Mouse (Mus musculus) lung, embryonic 16.5 days (tissue): Measurements from ENCODE around the gene Cfap54. TPM values are rescaled to one million over a fixed set of nuclear protein-coding genes. Genes with fewer than 3 reads are reported as not detected.

Source experiments
- ATAC-seq: fragments of 200-750 bp; cut with Nextera tagmentation; 2 replicates; pipeline ENCODE4 v1.8.0; 2017; ENCODE audit warnings: low read depth, mild to moderate bottlenecking, moderate library complexity
- H3K27ac ChIP-seq: fragments of 300-500 bp; sonication (generic); 2 replicates; pipeline ENCODE4 v1.5.1; 2014; ENCODE audit warnings: mild to moderate bottlenecking, control low read depth, low read length
- H3K27me3 ChIP-seq: fragments of 300-500 bp; sonication (generic); 2 replicates; pipeline ENCODE4 v1.6.1; 2014; ENCODE audit warnings: low read depth, low read length, mixed read lengths; ENCODE audit not compliant: control insufficient read depth, insufficient read depth
- H3K36me3 ChIP-seq: fragments of 300-500 bp; sonication (generic); 2 replicates; pipeline ENCODE4 v1.6.1; 2014; ENCODE audit warnings: low read length; ENCODE audit not compliant: control insufficient read depth, insufficient read depth
- H3K4me1 ChIP-seq: fragments of 300-500 bp; sonication (generic); replicated peaks from 2 replicates; pipeline ENCODE4 v1.6.1; 2014; ENCODE audit warnings: low read length, mixed read lengths; ENCODE audit not compliant: control insufficient read depth, insufficient read depth
- H3K4me2 ChIP-seq: fragments of 300-500 bp; sonication (generic); 2 replicates; pipeline ENCODE4 v1.6.1; 2014; ENCODE audit warnings: low read depth, low read length, control low read depth
- H3K4me3 ChIP-seq: fragments of 300-500 bp; sonication (generic); 2 replicates; pipeline ENCODE4 v1.5.1; 2014; ENCODE audit warnings: mild to moderate bottlenecking, low read length, control low read depth
- H3K9ac ChIP-seq: fragments of 300-500 bp; sonication (generic); 2 replicates; pipeline ENCODE4 v1.6.1; 2014; ENCODE audit warnings: low read length, control low read depth
- H3K9me3 ChIP-seq: fragments of 300-500 bp; sonication (generic); 2 replicates; pipeline ENCODE4 v1.6.1; 2016; ENCODE audit warnings: low read length; ENCODE audit not compliant: control insufficient read depth
- WGBS: fragments of 180-500 bp; shearing (Covaris S2); extraction: QIAGEN DNeasy Blood & Tissue Kit; methylation state at CpG from one replicate; pipeline ENCODE4 v1.1.7; 2014; 5-methylcytosine and 5-hydroxymethylcytosine counted together
- polyA plus RNA-seq: library from polyadenylated mRNA; unstranded; fragments of >200 nt; fragmentation: Nextera tagmentation; extraction: Ambion mirVana; gene quantifications from 2 replicates; pipeline ENCODE4 v1.2.1, GENCODE M21; 2015

Cfap54 gene
- polyA plus RNA-seq, 1 experiment from 2014 or later = 2.0 TPM

DNA sequence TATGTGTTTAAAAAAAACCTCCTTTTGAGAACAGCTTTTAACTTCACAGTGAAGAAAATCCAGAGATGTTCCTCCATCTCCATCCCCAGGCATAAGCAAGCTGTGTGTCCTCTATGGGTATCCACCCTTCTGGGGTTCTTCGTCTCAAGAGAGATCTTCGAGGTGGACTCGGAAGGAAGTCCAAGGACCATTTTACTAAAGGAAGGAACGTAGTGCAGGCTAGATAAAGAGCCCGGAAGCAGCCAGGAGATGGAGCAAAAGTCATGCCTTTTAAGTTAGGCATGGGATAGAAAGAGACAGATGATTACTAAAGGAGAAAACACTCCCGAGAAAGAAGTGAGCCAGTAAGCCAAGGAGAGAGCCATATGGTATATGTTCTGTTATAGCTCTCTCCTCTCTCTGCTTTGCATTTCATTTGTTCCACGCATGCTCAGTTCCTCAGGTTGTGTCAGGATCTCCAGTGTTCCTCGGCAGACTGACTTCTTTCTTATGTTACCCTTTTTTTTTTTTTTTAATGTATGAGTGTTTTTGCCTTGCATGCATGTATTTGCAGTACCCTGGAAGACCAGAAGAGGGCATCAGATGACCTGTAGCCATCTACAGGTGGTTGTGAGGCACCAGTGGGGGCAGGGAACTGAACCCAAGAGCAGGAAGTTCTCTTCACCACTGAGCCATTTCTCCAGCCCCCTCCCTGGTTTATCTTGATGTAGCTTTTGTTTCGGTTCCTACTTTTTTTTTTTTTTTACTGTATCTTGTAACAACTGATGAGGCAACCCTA is 11.1 kb downstream of the Cfap54 start:
- no peak for ATAC-seq
- no peak overlapping the region for H3K4me3 ChIP-seq
- peak overlapping the region; percentile 66 for H3K27ac ChIP-seq
- H3K4me1 ChIP-seq = no peaks in the 10 kb centered on the region
- no peaks in the 10 kb centered on the region for H3K27me3 ChIP-seq
- H3K9ac ChIP-seq = no peak overlapping the region
- no peaks in the 10 kb centered on the region for H3K9me3 ChIP-seq
- H3K4me2 ChIP-seq = no peak overlapping the region
- WGBS = 59% methylated on average over 9 of the region's 9 CpGs
- no peaks in the 10 kb centered on the region for H3K36me3 ChIP-seq

DNA sequence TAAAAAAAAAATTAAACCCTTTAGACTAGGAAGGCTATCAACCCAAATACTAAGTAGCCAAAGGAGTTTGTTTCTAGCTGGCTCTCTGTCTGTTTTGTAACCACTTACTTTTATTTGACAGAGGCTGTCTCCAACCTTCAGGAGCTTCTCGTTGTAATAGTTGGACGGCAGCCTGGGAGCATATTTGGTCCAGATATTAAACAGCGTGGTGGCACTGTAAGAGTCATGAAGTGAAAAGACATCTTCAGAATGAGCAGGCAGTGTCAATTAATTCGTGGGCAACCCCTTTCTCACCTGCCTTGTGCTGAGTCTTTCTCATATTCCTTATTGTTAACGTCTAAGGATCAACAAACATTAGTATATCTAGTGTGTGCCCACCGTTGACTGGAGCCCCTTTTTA is 11.7 kb downstream of the Cfap54 start:
- WGBS = 56% methylated on average over 6 of the region's 6 CpGs
- Histone ChIP-seq H3K36me3 (no peaks in the 10 kb centered on the region), H3K27ac (peak overlapping the region; percentile 66), H3K27me3 (no peaks in the 10 kb centered on the region), H3K9ac (no peak overlapping the region), H3K9me3 (no peaks in the 10 kb centered on the region), H3K4me2 (no peak overlapping the region), H3K4me1 (no peaks in the 10 kb centered on the region), H3K4me3 (no peak overlapping the region)
- ATAC-seq = no peak

GRCm38 (mm10) chr10:93069041-93069679 is 12.3 kb downstream of the Cfap54 start:
- WGBS = 69% methylated on average over 6 of the region's 6 CpGs
- ATAC-seq = peak; percentile 89
- Histone ChIP-seq H3K36me3 (no peaks in the 10 kb centered on the region), H3K4me3 (no peak overlapping the region), H3K27ac (peak overlapping the region; percentile 44), H3K27me3 (no peaks in the 10 kb centered on the region), H3K9ac (no peak overlapping the region), H3K4me2 (no peak overlapping the region), H3K9me3 (no peaks in the 10 kb centered on the region), H3K4me1 (no peaks in the 10 kb centered on the region)

DNA sequence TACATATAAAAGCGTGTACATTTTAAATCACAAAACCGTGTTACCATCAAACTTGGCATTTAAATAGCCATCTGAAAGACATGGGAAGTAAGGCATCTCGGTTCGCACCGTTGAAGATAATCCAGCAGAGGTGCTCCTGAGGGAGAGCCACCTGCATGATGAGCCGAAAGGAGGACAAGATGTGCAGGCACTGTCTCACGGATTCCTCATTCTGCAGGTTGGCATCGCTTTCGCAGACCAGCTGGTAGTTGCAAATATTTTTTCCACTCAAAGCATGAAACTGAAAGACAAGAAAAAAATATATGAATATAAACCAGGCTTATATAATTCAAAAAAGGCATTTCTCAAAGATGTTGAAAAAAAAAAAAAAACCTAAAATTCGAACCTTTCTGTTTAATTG is 16.4 kb downstream of the Cfap54 start:
- no peak overlapping the region for H3K9ac ChIP-seq
- no peaks in the 10 kb centered on the region for H3K4me1 ChIP-seq
- no peaks in the 10 kb centered on the region for H3K9me3 ChIP-seq
- no peaks in the 10 kb centered on the region for H3K27me3 ChIP-seq
- no peaks in the 10 kb centered on the region for H3K36me3 ChIP-seq
- ATAC-seq = no peak
- no peak overlapping the region for H3K4me3 ChIP-seq
- 82% methylated on average over 10 of the region's 10 CpGs for WGBS
- no peak overlapping the region for H3K4me2 ChIP-seq
- H3K27ac ChIP-seq = no peak overlapping the region

DNA sequence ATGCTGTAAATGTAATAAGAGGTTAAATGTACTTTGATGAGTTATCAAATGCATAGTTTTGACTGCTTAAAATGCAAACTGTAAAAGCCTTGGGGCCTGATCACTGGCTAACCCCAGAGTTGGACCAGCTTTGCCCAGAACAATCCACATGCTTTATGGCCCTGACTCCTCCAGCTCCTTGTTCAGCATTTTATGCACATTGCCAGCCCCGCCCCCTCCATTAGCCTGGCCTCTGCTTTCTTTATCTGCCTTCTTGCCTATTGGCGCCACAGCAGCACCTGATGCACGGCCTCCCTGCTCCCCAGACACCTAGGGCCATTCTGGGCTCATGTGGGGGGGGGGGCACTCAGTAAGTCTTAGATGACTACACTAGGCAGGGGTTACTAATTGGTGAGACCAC is 17.8 kb downstream of the Cfap54 start:
- H3K27ac ChIP-seq = no peak overlapping the region
- H3K4me3 ChIP-seq = no peak overlapping the region
- WGBS = 66% methylated on average over 3 of the region's 3 CpGs
- no peak overlapping the region for H3K4me2 ChIP-seq
- no peaks in the 10 kb centered on the region for H3K27me3 ChIP-seq
- H3K36me3 ChIP-seq = no peaks in the 10 kb centered on the region
- no peaks in the 10 kb centered on the region for H3K4me1 ChIP-seq
- no peaks in the 10 kb centered on the region for H3K9me3 ChIP-seq
- H3K9ac ChIP-seq = no peak overlapping the region
- ATAC-seq = no peak

DNA sequence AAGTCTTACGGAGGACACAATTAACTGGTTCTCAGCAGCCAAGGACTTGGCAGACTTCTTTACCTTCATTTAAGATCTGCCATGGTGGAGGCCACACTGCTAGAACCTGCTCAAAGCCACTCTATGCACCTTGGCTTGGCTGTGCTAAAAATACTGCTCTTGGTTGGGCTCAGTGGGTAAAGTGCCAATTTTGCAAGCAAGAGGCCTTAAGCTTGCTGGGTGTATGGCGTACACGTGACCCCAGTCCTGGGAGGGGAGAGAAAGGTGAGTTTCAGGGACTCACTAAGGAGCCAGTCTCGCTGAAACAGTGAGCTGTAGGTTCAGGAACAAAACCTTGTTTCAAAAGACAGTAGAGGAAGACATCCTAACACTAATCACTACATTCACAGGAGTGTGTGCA is 19.0 kb downstream of the Cfap54 start:
- H3K36me3 ChIP-seq = no peaks in the 10 kb centered on the region
- no peak overlapping the region for H3K9ac ChIP-seq
- no peaks in the 10 kb centered on the region for H3K4me1 ChIP-seq
- H3K9me3 ChIP-seq = no peaks in the 10 kb centered on the region
- H3K4me2 ChIP-seq = no peak overlapping the region
- H3K27me3 ChIP-seq = no peaks in the 10 kb centered on the region
- no peak overlapping the region for H3K27ac ChIP-seq
- H3K4me3 ChIP-seq = no peak overlapping the region
- WGBS = 81% methylated on average over 4 of the region's 4 CpGs
- ATAC-seq = no peak

DNA sequence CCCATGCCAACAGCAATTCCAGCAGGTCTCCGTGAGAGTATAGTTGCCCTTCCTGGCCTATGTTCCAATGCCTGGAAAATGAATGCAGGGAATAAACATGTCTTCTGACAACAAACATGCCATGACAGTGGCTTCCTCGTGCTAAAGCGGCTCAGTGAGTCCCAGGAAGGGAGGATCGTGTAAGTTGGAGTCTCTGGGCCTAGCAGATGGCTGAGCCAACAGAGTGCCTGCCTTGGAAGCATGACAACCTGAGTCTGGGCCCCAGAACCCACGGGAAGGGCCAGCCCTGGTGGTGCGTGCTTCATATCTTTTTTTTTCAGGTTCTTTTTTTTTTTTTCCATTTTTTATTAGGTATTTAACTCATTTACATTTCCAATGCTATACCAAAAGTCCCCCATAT is 27.6 kb downstream of the Cfap54 start:
- no peak overlapping the region for H3K9ac ChIP-seq
- no peak overlapping the region for H3K4me3 ChIP-seq
- 0 out of 2 replicates have a peak, but pooled peaks cover 2% of the 10 kb centered on the region for H3K4me1 ChIP-seq
- no peak overlapping the region for H3K27ac ChIP-seq
- 64% methylated on average over 6 of the region's 6 CpGs for WGBS
- H3K9me3 ChIP-seq = no peaks in the 10 kb centered on the region
- H3K4me2 ChIP-seq = no peak overlapping the region
- no peak for ATAC-seq
- no peaks in the 10 kb centered on the region for H3K36me3 ChIP-seq
- H3K27me3 ChIP-seq = no peaks in the 10 kb centered on the region

DNA sequence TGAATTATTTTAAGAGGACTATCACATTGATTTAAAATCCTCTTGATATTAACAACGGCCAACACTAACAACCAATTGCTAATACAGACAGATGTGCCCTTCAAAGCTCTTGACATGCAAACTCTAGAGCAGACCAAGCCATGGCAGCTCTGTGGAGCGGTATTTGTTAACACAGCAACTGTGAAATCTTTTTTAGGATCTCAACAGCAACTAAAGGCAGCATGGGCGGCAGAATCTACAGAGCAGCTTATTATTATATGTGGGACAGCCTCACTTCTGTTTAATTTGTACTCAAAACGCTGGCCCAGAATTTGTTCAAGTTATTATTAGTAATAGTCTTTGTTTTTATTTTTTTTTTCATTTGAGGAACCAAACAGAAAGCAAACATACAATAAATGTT is 28.1 kb downstream of the Cfap54 start:
- Histone ChIP-seq H3K4me2 (no peak overlapping the region), H3K27ac (no peak overlapping the region), H3K4me3 (no peak overlapping the region), H3K4me1 (0 out of 2 replicates have a peak, but pooled peaks cover 2% of the 10 kb centered on the region), H3K9ac (no peak overlapping the region), H3K27me3 (no peaks in the 10 kb centered on the region), H3K36me3 (no peaks in the 10 kb centered on the region), H3K9me3 (no peaks in the 10 kb centered on the region)
- ATAC-seq = no peak
- WGBS = 75% methylated on average over 4 of the region's 4 CpGs

DNA sequence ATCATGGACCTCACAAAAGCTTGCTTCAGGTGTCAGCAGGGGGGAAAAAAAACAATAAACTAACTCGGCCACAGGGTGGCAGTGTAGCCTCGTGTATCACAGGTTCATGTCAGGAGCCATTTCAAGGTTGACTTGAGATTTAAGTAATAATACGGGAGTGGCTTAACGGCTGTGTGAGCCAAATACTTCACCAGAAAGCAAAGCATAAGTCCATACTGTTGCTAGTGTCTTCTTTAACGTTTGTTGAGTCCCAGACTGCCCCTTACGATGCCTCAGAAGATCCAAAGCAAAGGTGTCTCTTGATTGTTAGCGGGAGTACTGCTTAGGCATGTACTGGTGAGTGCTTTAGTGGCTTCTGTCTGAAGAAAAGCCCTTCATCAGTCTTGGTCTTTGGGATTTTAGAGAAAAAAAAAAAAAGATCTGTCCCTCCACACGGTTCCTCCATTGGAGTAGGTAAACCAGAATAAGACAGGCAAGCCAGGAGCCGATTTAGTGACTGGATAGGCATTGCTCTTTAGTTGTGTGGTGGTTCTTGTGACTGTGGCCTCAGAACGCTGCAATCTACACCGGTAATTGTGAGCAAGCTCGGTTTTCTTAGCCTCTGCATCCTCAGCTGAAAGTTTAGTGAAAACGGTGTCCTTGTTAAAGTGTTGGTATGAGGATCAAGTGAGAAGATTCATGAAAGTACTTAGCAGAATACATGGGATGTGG is 30.2 kb downstream of the Cfap54 start:
- no peaks in the 10 kb centered on the region for H3K9me3 ChIP-seq
- peak overlapping the region; percentile 52 for H3K4me2 ChIP-seq
- peak overlapping the region; percentile 31 for H3K4me3 ChIP-seq
- H3K4me1 ChIP-seq = 0 out of 2 replicates have a peak, but pooled peaks cover 2% of the 10 kb centered on the region
- no peaks in the 10 kb centered on the region for H3K27me3 ChIP-seq
- no peaks in the 10 kb centered on the region for H3K36me3 ChIP-seq
- H3K27ac ChIP-seq = peak overlapping the region; percentile 24; the same call in 1 of the 2 replicates
- H3K9ac ChIP-seq = peak overlapping the region; percentile 61
- ATAC-seq = peak; percentile 77
- WGBS = 29% methylated on average over 13 of the region's 13 CpGs
